Mouse (Mus musculus): ENCODE data around the gene Srrm2.
A peak's percentile ranks its signal among the peaks of the same experiment; 100 is the strongest.

Srrm2 gene

GRCm38 (mm10) chr17:23770896-23771283, 19.4 kb upstream of the Srrm2 start:
- no peak for DNase-seq

GRCm38 (mm10) chr17:23771284-23772218, 18.8 kb upstream of the Srrm2 start, which contains the start of gene Flywch1:
Flywch1 (minus strand) TSS chr17:23771602.
- peak; percentile 100 for DNase-seq

GRCm38 (mm10) chr17:23772219-23772556, 18.1 kb upstream of the Srrm2 start:
- peak; percentile 63 for DNase-seq

GRCm38 (mm10) chr17:23773676-23774075, 16.7 kb upstream of the Srrm2 start:
- no peak for DNase-seq

DNA sequence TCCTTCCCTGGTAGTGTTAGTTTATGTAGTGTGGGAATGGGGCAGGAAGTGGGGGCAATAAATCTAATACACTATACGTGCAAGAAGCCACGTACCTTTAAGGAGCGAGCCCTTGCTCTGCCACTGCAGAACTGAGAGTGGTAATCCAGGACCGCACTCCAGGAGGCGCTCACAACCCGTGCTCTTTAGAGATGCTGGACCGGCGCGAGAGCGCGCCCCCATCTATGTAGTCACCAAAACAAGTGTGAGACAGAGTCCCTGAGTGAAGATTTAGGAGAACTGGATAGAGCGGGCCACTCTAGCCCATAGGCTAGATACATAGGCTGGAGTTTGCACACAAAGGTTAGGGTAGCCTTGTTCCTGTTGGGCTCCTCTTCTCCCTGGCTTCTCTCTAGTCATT, 16.2 kb upstream of the Srrm2 start:
- DNase-seq: peak; percentile 87

DNA sequence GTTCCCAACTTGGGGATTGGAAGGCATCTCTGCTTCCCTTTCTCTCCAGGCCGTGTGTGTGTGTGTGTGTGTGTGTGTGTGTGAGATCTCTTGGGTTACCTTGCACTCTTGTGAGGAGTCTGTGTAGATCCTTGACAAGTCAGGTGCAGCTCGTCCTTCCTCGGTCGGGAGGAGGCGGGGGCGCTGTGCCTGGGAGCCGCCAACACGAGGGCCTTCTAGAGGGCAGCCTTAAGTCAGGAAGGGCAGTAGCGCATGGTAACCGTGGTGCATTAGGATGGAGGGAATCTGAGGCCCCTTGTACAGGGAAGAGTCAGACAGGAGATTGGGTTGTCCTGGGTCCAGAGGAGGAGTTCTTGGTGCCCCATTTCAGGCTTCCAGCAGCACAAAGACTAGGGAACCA, 14.1 kb upstream of the Srrm2 start:
- DNase-seq: no peak

GRCm38 (mm10) chr17:23777141-23777540, 13.2 kb upstream of the Srrm2 start:
- no peak for DNase-seq

DNA sequence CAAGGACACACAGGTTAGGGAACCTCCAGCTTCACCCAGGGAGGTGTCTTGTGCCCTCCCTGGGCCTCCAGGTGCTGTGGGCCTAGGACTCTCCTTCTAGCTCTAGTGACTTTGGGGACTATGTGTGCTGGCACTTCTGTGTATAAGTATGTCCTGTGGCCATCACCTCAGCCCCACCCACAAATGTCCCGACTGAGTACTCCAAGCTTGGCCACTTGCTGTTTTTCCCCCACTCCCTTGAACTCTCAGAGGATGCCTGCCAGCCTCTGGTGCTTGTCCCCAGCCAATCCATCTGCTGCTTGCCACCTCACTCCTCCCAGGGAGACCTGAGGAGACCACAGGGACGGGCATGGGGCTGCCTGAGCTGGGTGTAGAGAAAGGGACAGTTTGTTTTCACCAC, 11.9 kb upstream of the Srrm2 start:
- no peak for DNase-seq

DNA sequence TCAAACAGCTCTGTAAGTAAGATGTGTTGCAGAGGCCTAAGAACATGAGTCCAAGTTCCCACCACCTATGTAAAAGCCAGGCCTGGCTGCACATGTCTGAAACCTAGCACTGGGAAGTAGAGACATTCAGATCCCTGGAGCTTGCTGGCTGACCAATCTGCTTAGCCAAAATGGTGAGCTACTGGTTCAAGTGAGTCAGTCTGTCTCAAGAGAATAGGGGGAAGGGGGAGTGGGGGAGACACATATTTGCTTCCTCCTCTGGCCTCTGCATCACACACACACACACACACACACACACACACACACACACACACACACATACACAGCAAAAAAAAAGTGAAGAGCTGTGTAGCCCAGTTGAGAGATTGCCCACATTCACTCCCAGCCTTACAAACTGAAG, 7.0 kb upstream of the Srrm2 start:
- DNase-seq: no peak

DNA sequence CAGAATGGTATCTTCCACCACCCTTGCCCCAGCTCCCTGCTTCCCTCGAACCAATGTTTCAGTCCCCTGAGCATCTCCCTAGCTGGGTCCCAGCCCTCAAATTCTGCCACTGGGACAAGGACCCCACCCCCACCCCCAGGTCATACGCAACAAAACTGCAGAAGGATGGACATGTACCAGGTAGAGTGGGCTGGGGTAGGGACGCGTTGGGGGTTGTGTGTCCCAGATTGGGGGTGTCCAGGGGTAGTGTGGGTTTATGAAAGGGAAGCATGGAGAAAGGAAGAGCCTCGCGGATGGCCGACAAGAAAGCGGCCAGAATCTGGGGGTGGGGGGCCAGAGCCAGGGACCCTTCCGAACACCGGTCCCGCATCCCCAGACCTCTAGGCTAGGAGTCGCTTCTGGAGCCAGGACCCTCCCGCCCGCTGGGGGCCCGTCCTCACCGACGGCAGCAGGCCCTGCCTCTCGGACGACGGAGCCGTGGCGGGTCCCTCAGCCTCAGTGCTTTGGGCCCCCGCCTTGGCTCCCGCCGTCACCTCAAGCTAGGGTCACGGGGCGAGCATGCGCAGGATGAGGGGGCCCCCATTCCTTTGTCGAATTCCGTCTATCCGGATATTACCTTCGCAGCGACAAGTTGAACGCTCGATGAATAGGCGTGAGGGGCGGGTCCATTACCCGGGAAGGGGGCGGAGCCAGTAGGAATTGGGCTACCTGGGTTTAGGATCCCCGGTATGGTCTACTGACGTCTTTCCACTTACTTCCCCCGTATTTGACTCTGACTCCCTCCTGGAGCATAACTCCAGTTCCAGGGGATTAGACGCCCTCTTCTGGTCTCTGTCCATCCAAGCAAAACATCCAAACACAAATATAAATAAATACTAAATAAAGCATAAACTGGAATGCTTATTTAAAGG, 4.5 kb upstream of the Srrm2 start, which contains the start of gene Flywch2:
TSS of gene Flywch2 (minus strand) at position 521 of the 911 bp plus-strand sequence.
- peak; percentile 98 for DNase-seq

DNA sequence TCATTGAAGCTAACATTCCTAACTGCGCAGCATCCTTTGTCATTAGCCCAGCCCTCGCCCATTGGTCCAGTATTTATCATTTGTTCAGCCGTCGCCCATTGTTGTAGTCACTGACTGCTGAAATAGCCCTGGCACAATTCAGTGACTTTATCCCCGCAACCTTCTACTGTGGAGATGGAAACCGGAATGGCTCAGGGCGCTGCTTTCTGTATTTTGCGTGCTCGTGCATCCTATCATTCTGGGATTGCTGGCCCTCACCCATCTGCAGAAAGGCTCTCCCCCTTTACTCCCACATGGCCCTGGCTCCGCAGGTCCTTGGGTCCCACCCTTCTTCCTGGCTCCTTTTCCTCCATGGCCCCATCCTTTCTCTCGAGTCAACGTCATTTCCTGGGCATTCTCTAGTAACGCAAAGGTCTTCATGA, 3.8 kb upstream of the Srrm2 start:
- DNase-seq: peak; percentile 83

GRCm38 (mm10) chr17:23788973-23789372, 1.4 kb upstream of the Srrm2 start:
- no peak for DNase-seq

DNA sequence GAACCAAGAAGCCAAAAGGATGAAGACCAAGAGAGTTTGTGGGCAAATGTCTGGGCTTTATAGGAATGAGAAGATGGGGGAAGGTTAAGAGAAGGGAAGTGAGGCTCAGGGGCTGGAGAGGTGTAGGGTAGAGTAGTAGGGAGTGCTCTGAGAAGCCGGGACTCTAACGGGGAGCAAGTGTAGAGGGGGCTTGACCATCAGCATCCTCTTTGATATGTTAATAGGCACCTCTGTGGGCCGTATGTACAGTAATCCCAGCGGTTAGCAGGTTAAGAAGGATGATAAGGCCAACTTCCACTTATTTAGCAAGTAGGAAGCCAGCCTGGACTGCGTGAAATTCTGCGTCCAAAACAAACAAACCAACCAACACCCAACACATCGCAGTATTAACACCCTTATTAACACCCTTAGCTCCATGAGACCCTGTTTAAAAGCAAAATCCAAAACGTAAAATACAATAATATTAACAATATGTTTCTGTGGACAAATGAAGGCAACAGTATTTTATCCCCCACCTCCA, 523 bp upstream of the Srrm2 start:
- DNase-seq: no peak

DNA sequence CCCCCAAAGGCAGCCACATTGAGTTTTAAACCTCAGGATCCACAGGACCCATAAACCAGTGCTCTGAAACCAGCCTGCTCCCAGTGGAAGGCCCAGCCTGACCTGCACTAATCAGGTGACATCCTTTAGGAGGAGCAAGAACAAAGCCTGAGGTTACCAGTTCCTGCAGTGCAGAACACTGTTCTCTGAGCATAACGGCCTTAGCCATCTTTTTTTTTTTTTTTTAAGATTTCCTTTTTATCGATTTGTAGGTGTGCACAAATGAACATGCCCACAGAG, 686 bp downstream of the Srrm2 start:
- DNase-seq: no peak

DNA sequence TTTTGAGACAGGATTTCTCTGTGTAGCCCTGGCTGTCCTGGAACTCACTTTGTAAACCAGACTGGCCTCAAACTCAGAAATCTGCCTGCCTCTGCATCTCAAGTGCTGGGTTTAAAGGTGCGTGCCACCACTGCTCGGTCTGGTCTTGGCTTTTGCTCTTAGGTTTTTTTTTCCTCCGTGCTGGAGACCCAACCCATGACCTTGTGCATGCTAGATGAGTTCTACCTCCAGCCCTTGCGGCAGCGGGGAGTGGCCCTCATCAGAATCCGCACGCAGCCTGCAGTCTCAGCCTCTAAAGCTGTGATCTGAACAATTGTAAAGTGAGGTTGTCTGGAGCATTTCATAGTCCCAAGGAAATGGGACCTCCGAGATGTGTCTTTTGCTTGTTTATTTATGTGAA, 5.0 kb downstream of the Srrm2 start:
- no peak for DNase-seq

- DNase-seq: no peak
Measured at GRCm38 (mm10) chr17:23797316-23797715, 7.0 kb downstream of the Srrm2 start.

DNA sequence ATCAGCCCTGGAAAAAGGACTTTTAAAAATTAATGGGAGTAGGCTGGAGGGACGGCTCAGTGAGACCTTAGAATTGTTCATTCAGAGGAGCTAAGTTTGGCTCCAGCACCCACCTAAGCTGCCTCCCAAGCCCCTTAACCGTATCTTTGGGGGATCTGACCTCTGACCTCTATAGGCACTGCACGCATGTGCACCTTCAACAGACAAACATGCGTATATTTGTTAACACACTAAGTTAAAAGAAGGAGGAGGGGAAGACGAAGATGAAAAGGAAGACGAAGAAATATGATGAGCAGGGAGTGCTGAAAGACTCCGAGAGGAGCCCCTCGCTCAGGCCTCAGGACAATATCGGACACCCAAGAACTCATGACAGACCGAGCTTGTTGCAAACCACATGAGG, 11.3 kb downstream of the Srrm2 start:
- peak; percentile 74 for DNase-seq

DNA sequence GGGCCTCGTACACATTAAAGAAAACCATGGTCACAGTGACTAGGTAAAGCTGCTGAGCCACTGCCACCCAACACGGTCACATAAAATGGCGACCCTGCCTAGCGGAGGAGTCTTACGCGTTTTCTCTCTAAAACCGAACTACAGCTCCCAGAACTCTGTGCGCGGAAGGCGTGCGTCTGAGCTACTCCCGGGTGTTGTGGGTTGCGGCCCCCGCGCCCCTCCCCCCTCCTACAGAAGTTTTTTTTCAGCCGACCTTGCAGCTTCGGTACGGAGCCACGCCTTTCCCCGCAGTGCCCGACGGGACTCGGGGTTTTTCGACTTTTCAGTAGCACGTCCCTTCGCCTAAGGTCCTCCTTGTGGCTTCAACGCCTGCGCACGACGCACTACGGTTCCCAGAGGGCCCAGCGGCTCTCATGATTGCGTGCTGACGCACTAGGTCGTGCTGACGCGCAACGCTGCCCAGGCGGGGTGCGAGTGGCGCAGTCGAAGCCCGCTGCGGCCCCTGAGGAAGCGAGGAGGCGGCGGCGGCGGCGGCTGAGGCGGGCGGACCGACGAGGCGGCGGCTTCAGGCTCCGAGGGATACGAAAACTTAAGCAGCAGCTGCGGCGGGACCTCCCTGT, 12.5 kb downstream of the Srrm2 start:
- DNase-seq: peak; percentile 98

- DNase-seq: peak; percentile 78
Measured at GRCm38 (mm10) chr17:23803366-23804041, 13.2 kb downstream of the Srrm2 start.

GRCm38 (mm10) chr17:23804426-23805085, 14.2 kb downstream of the Srrm2 start:
- DNase-seq: no peak

DNA sequence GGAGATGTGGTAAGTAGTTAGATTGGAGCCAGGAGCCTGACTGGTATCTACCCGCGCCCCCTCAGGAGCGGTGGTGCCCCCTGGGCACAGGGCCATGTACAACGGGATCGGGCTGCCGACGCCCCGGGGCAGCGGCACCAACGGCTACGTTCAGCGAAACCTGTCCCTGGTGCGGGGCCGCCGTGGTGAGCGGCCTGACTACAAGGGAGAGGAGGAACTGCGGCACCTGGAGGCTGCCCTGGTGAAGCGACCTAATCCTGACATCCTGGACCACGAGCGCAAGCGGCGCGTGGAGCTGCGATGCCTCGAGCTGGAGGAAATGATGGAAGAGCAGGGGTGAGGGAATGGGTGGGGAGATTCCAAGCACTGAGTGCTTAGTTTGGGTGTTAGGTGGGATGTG, 16.5 kb downstream of the Srrm2 start:
- DNase-seq: no peak

DNA sequence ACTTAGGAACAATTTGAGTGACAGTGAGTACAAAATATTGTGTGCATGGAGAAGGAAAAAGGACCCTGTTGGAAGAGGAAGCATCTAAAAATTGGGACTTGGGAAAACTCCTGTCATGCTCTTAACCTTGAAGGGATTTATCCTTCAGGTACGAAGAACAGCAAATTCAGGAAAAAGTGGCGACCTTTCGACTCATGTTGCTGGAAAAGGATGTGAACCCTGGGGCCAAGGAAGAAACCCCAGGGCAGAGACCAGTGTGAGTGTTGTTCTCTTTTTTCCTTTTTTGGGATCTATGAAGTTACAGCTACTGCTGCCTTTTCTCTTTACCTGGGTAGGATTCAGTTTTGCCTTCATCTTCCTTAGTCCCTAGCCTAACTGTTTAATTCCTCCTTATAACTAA, 17.6 kb downstream of the Srrm2 start:
- DNase-seq: no peak
